21 mouse cellular contexts compared by ENCODE assay signal in genomic region chr6:100939766-100940165, GRCm38 (mm10).
"Had no signal": no experiment of that assay in that cellular context is flagged by ENCODE, and none has a peak within 500 bp of the region (broad histone marks: within the 10 kb centered on the region; RNA-seq: fewer than 3 reads in every experiment).

No protein-coding gene starts in this region.

- H3K9me3 ChIP-seq: heart, embryonic 10.5 days; heart, embryonic 12.5 days; heart, embryonic 13.5 days; heart, embryonic 15.5 days; hindbrain, embryonic 10.5 days; hindbrain, embryonic 12.5 days; hindbrain, embryonic 13.5 days; hindbrain, embryonic 15.5 days; intestine, embryonic 15.5 days; kidney, embryonic 15.5 days had no signal

- DNase-seq: heart, postnatal 36 days; layer of hippocampus, adult 9-11 months; layer of hippocampus, postnatal 36 days had no signal

- H3K9ac ChIP-seq: heart, embryonic 12.5 days; heart, embryonic 13.5 days; heart, embryonic 15.5 days; hindbrain, embryonic 12.5 days; hindbrain, embryonic 13.5 days; hindbrain, embryonic 14.5 days; hindbrain, embryonic 15.5 days; intestine, embryonic 15.5 days; kidney, embryonic 15.5 days had no signal

- H3K4me1 ChIP-seq: heart, embryonic 10.5 days; hindbrain, embryonic 10.5 days; intestine, embryonic 15.5 days had no signal

- ATAC-seq: inflammation-experienced regulatory T-cells, adult 6 months; intestine, embryonic 15.5 days; intestine, embryonic 16.5 days; intestine, postnatal 0 days had no signal

- H3K27ac ChIP-seq: heart, embryonic 10.5 days; heart, embryonic 13.5 days; heart, embryonic 15.5 days; hindbrain, embryonic 10.5 days; hindbrain, embryonic 12.5 days; hindbrain, embryonic 13.5 days; hindbrain, embryonic 14.5 days; hindbrain, embryonic 15.5 days; hindbrain, postnatal 0 days; intestine, embryonic 15.5 days; kidney, embryonic 15.5 days; kidney, postnatal 0 days; layer of hippocampus, adult 2 months had no signal

- H3K27me3 ChIP-seq: heart, embryonic 12.5 days; heart, embryonic 13.5 days; heart, embryonic 15.5 days; hindbrain, embryonic 12.5 days; hindbrain, embryonic 13.5 days; hindbrain, embryonic 15.5 days; intestine, embryonic 15.5 days; kidney, embryonic 15.5 days had no signal

- H3K36me3 ChIP-seq: heart, embryonic 10.5 days; heart, embryonic 12.5 days; heart, embryonic 13.5 days; heart, embryonic 15.5 days; hindbrain, embryonic 10.5 days; hindbrain, embryonic 12.5 days; hindbrain, embryonic 13.5 days; hindbrain, embryonic 15.5 days; intestine, embryonic 15.5 days; kidney, embryonic 15.5 days had no signal

- H3K4me2 ChIP-seq: heart, embryonic 11.5 days; hindbrain, embryonic 12.5 days; hindbrain, embryonic 13.5 days; hindbrain, embryonic 14.5 days; hindbrain, embryonic 15.5 days; intestine, embryonic 15.5 days; kidney, embryonic 15.5 days had no signal

- H3K4me3 ChIP-seq: heart, embryonic 10.5 days; heart, embryonic 12.5 days; heart, embryonic 13.5 days; heart, embryonic 15.5 days; hindbrain, embryonic 10.5 days; hindbrain, embryonic 12.5 days; hindbrain, embryonic 13.5 days; hindbrain, embryonic 15.5 days; intestine, embryonic 15.5 days; kidney, embryonic 15.5 days; layer of hippocampus, adult 2 months had no signal
